Mouse (Mus musculus): Measurements from ENCODE around the gene Clybl.

GRCm38 (mm10) chr14:122305132-122305531 lies 123.6 kb downstream of the Clybl start:
- TF ChIP-seq CTCF (IDR thresholded peaks at IDR 0.05; ENCODE audit: extremely low read depth, insufficient read depth, low read length): no peak
- no peak for TF ChIP-seq POLR2A (IDR thresholded peaks at IDR 0.05; ENCODE audit: extremely low read depth, insufficient read depth, low read length)

Data from cortical plate, adult 2 months (tissue).